Mouse (Mus musculus) lung, postnatal 14 days (tissue): ENCODE results near the gene Rai14.

Source experiments
- DNase-seq: peaks from one replicate; pipeline ENCODE4 v3.0.0; 2021

Gene Rai14

GRCm38 (mm10) chr15:10687365-10687764 lies 27.1 kb downstream of the Rai14 start:
- DNase-seq: no peak

GRCm38 (mm10) chr15:10685692-10686430 lies 28.6 kb downstream of the Rai14 start:
- no peak for DNase-seq

GRCm38 (mm10) chr15:10683687-10684203 lies 30.7 kb downstream of the Rai14 start:
- no peak for DNase-seq

- no peak for DNase-seq
Measured at GRCm38 (mm10) chr15:10680514-10680913, 33.9 kb downstream of the Rai14 start.

- no peak for DNase-seq
Measured at GRCm38 (mm10) chr15:10679571-10679970, 34.9 kb downstream of the Rai14 start.

GRCm38 (mm10) chr15:10675801-10676200 lies 38.6 kb downstream of the Rai14 start:
- no peak for DNase-seq

GRCm38 (mm10) chr15:10672880-10673279 lies 41.5 kb downstream of the Rai14 start:
- no peak for DNase-seq

- peak; percentile 51 for DNase-seq
Measured at GRCm38 (mm10) chr15:10671868-10672267, 42.6 kb downstream of the Rai14 start.

GRCm38 (mm10) chr15:10670107-10670506 lies 44.3 kb downstream of the Rai14 start:
- DNase-seq: no peak

GRCm38 (mm10) chr15:10668120-10668900 lies 46.1 kb downstream of the Rai14 start:
- DNase-seq: no peak

- no peak for DNase-seq
Measured at GRCm38 (mm10) chr15:10665816-10666215, 48.6 kb downstream of the Rai14 start.

- DNase-seq: no peak
Measured at GRCm38 (mm10) chr15:10664529-10664898, 49.9 kb downstream of the Rai14 start.

GRCm38 (mm10) chr15:10663793-10664528 lies 50.5 kb downstream of the Rai14 start:
- DNase-seq: no peak

- no peak for DNase-seq
Measured at GRCm38 (mm10) chr15:10661961-10662606, 52.3 kb downstream of the Rai14 start.

- DNase-seq: no peak
Measured at GRCm38 (mm10) chr15:10658803-10659202, 55.6 kb downstream of the Rai14 start.

- no peak for DNase-seq
Measured at GRCm38 (mm10) chr15:10656146-10656545, 58.3 kb downstream of the Rai14 start.

GRCm38 (mm10) chr15:10655151-10655905 lies 59.1 kb downstream of the Rai14 start:
- no peak for DNase-seq

GRCm38 (mm10) chr15:10654696-10655095 lies 59.7 kb downstream of the Rai14 start:
- DNase-seq: no peak

GRCm38 (mm10) chr15:10652931-10653475 lies 61.4 kb downstream of the Rai14 start:
- no peak for DNase-seq

GRCm38 (mm10) chr15:10648372-10649109 lies 65.9 kb downstream of the Rai14 start:
- peak; percentile 45 for DNase-seq

GRCm38 (mm10) chr15:10646297-10646696 lies 68.1 kb downstream of the Rai14 start:
- DNase-seq: no peak
